Mouse (Mus musculus) T-helper 1 cell (primary cell): ENCODE measurements around the gene Surf2.

ENCODE experiments used
- in situ Hi-C: fragments of 300-600 bp; cut with MboI, MseI; formaldehyde crosslinking; loops from one replicate; pipeline ENCODE4 v1.15.1; 2025; ENCODE audit warnings: high pct_unique_total_duplicates

Surf2 gene

GRCm38 (mm10) chr2:26914148-26914941 is 1.8 kb upstream of the Surf2 start:
- in situ Hi-C loops, result no loop called here

GRCm38 (mm10) chr2:26916738-26917137 is 571 bp downstream of the Surf2 start:
- in situ Hi-C loops, result no loop called here

- in situ Hi-C loops, result loop anchor here (10.0 kb wide), 1 partner anchor 1955 kb away; the partner anchor contains the start of gene Dph7
These were observed 3.5 kb downstream of the Surf2 start for GRCm38 (mm10) chr2:26919684-26920083.

- in situ Hi-C loops, result loop anchor here (10.0 kb wide), 1 partner anchor 1956 kb away; the partner anchor contains the start of gene Dph7
These were observed 4.2 kb downstream of the Surf2 start for GRCm38 (mm10) chr2:26920190-26920855.

DNA sequence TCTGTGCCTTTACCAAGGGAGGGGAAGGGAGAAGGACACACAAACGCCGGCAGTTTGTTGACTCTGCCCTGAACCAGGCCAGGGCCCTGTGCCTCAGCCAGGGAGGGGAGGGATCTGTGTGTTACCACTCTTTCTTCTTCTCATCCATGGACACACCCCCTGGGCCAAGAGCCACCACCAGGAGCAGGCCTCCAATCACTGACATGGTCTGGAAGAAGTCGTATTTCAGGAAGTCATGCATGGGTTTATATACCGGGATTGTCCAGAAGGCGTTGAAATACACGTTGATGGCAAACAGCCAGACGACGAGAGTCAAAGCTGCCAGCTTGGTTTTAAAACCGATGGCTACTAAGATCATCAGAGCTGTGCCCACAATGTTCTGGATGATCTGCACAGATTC is 5.6 kb downstream of the Surf2 start:
- in situ Hi-C loops, result loop anchor here (10.0 kb wide), 1 partner anchor 1957 kb away; the partner anchor contains the start of gene Dph7

GRCm38 (mm10) chr2:26927745-26928476 is 11.7 kb downstream of the Surf2 start:
- in situ Hi-C loops, result loop anchor here (10.0 kb wide), 1 partner anchor 1963 kb away; the partner anchor contains the start of gene Dph7

GRCm38 (mm10) chr2:26930390-26930789 is 14.2 kb downstream of the Surf2 start:
- in situ Hi-C loops, result loop anchor here (5.0 kb wide), 1 partner anchor 97 kb away; the partner anchor contains the start of gene Slc2a6

DNA sequence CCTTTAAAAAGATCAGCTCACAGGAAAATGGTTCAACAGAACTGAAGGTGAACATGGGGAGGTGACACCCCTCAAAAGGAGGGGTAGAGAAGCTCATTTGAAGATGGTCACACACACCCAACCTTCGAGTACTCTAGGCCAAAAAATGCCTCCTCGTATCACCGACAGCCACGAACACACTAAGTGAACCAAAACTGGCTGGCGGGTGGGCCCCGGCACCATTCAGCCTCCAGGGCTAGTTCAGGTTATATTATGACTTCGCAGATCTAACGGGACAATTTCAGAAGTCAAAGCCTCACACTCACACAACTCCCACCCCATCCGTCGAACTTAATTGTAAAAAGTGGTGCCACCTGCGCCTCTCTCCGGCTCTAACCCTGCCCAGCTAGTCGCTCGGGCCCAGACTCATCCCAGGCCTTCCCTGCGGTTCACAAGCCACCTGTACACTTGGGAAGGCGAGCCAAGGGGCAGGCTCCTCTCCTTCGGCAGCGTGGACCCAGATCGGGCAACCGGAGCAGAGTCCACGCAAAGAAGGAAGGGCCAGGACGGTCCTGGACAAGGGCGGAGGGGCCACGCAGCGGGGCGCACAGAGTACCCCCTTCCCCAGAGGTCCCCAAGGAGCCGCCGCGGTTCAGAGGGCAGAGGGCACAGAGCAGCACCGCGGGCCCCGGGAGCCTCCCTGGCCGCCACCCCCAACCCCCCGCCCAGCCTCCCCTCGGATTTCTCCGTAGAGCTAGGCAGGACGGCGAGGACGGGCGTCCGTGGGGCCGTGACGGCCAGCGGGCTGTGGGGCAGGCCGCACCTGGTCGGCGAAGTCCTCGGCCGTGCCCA is 16.5 kb downstream of the Surf2 start:
- in situ Hi-C loops, result loop anchor here (5.0 kb wide), 1 partner anchor 95 kb away; the partner anchor contains the start of gene Slc2a6

GRCm38 (mm10) chr2:26933304-26934055 is 17.3 kb downstream of the Surf2 start, which contains the start of the genes Surf4 and Stkld1:
Gene Surf4, minus strand, starts transcription at chr2:26933928.
Gene Stkld1, plus strand, starts transcription at chr2:26934047.
- in situ Hi-C loops, result loop anchor here (5.0 kb wide), 1 partner anchor 94 kb away; the partner anchor contains the start of gene Slc2a6

- in situ Hi-C loops, result loop anchor here (5.0 kb wide), 1 partner anchor 72 kb away; the partner anchor contains the start of gene Cacfd1
These were observed 19.1 kb downstream of the Surf2 start for GRCm38 (mm10) chr2:26935286-26935685.

DNA sequence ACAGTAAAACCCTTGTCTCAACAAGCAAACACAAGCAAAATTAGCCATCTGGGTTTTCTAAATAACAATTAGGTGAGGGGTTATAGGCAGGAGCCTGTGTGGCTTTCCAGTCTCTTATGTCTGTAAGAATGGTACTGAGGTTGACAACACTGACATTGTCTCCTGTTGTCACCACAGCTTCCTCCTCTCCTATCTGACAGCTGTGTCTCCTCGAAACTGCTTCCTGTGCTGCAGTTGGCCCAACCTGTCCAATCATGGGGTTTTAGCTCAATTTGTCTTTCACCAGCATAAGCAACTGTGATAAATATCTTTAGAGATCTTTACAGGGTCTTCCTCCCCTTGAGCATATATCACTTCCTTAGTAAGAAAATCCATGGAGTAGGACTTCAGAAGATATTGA is 20.3 kb downstream of the Surf2 start:
- in situ Hi-C loops, result loop anchor here (5.0 kb wide), 1 partner anchor 71 kb away; the partner anchor contains the start of gene Cacfd1

- in situ Hi-C loops, result no loop called here
These were observed 25.4 kb downstream of the Surf2 start for GRCm38 (mm10) chr2:26941539-26941938.

GRCm38 (mm10) chr2:26943253-26943652 is 27.1 kb downstream of the Surf2 start:
- in situ Hi-C loops, result no loop called here

DNA sequence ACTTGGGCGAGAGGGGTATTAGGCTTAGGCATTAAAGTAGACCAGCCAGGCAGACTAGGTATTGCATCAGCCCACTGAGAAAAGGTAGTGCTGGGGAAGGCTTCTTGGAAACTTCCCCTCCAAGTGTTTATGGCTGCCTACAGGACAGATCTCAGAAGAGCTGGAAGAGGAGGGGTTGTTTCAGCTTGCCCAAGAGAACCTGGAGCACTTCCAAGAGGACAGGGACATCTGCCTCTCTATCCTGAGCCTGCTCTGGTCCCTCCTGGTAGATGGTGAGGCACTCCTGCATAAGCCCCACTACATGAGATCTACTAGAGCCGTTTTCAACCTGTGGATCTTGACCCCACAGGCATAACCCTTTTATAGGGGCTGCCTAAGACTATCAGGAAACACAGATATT is 34.2 kb downstream of the Surf2 start:
- in situ Hi-C loops, result no loop called here

DNA sequence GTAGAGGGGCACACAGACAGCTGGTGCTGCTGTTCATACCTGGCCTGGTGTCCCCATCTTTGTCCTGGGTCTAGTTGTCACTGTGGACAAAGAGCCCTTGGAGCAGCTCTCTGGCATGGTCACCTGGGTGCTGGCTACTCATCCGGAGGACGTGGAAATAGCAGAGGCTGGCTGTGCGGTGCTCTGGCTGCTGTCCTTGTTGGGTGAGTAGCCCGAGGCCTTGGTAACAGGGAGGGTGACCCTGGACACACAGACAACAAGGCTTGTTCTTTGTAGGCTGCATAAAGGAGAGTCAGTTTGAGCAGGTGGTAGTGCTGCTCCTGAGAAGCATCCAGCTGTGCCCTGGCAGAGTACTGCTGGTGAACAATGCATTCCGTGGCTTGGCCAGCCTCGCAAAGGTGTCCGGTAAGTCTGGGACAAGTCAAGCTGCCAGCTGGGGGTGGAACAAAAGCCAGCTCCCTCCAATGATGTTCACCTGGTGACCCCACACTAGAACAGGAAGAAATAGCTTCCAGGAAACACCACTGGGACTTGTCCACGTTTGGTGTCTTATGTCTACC is 35.3 kb downstream of the Surf2 start:
- in situ Hi-C loops, result no loop called here

GRCm38 (mm10) chr2:26952193-26952592 is 36.0 kb downstream of the Surf2 start:
- in situ Hi-C loops, result no loop called here

GRCm38 (mm10) chr2:26952866-26953265 is 36.7 kb downstream of the Surf2 start:
- in situ Hi-C loops, result no loop called here

- in situ Hi-C loops, result no loop called here
These were observed 38.7 kb downstream of the Surf2 start for GRCm38 (mm10) chr2:26954735-26955395.
